Mouse (Mus musculus): ENCODE measurements around the gene Hoxb8.

Gene Hoxb8

DNA sequence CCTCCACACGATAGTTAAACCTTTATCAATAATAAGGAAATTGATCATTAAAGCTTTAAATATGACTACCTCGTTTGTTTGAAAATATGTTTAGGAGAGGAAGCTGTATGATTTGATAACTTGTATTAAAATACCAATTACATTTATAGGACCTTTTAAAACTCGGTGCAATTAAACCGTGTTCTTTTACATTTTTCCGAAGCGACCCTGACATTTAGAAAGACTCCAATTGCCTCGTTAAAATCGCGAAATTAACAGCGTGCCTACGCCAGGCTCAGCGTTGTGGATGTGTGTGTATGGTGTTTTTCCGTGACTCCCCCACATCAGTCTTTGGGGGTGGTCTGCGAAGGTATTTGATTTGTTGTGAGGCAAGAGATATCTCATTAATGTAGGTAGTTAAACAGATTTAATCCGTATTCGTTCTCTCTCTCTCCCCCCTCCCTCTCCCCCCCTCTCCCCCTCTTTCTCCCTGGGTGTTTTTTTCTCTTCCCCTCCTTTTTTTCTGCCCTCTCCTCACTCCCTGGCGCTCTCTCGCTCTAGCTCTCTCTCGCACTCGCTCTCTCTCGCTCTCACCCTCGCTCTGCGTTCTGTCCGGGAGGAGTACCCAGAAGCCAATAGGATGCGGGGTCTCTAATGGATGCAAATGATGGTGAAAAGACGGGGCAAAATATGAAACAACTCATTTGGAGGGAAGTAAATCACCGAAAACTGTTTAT, at the start of gene Hoxb8:
TSS of gene Hoxb8 (plus strand) at position 51 of the 716 bp plus-strand sequence.
- ATAC-seq (ENCODE audit: insufficient number of reproducible peaks, low FRiP score, low TSS enrichment): no peak

DNA sequence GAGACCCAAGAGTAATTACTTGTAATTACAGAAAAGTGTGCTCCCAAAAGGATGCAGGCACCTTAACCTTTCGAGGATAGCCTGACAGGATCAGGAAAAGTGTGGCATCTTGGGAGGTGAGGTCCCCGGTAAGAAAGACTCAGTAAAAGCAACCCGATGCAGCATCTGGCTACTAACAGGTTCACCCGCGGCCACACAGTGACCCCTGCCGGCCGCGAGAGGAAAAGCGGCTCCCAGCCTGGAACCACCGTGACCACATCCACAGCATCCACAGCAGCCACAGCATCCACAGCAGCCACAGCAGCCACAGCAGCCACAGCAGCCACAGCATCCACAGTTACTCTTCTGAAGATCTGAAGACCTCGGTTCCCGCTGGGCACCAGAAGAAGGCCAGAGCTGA, 46.8 kb upstream of the Hoxb8 start:
- no peak for ATAC-seq (ENCODE audit: insufficient number of reproducible peaks, low FRiP score, low TSS enrichment)

DNA sequence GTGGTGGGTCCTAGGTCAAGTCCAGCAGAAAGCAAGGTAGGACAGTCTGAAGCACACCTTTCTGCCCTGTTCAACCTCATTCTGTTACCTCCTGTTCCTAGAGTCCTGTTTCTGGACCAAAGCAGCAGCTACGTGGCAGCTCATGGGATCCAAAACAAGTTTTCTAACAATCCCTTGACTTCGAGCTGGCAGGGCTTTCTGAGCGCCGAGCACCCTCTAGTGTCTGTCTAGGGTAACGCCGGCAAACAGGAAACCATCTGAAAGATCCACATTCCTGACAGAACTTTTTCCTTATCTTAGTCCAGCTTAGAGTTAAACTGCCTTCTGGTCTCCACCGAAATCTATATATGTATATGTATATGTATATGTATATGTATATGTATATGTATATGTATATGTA, 41.5 kb upstream of the Hoxb8 start:
- ATAC-seq (ENCODE audit: insufficient number of reproducible peaks, low FRiP score, low TSS enrichment): no peak

DNA sequence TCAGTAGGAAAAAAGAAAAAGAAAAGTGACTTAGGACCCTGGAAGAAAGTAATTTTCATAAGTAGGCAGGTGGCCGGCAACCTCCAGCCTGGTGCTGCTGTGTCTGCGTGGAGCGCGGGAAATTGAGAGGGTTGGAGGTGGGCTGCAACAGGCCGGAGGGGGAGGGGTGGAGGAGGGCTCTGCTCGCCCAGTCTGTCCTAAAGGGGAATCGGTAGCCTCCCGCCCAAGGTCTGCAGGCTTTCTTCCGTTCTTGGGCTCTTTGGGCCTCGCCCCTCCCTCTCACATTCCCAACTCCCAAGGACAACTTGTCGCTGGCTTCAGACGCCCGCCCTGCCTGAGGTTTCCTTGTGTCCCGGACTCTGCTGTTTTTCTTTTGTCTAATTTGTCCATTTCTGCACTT, 30.8 kb upstream of the Hoxb8 start:
- ATAC-seq (ENCODE audit: insufficient number of reproducible peaks, low FRiP score, low TSS enrichment): no peak

DNA sequence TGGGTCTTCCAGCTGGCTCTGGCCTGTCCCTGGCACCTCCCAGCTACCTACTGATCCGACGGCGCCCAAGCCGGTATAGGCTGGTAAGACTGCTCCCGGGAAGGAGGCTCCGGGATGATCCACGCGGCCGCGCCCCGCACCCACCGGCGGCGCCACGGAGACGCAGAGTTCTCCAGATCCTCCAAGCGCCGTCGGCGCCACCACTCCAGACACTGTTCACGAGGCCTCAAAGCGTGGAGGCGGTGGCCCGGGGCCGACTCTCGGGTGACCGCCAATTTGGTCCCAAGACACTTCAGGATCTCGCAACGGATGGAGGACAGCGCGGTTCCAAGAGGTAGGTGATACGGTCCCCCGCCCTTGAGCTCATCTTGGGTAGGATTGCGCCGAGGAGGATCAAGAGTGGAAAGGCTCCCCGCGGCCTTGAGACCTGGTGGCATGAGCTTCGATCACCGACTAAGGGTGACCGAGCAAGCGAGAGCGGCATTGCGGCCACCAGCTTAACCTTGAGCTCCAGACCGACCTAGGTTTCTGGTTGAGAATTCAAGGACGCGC, 30.1 kb upstream of the Hoxb8 start:
- ATAC-seq (ENCODE audit: insufficient number of reproducible peaks, low FRiP score, low TSS enrichment): no peak

DNA sequence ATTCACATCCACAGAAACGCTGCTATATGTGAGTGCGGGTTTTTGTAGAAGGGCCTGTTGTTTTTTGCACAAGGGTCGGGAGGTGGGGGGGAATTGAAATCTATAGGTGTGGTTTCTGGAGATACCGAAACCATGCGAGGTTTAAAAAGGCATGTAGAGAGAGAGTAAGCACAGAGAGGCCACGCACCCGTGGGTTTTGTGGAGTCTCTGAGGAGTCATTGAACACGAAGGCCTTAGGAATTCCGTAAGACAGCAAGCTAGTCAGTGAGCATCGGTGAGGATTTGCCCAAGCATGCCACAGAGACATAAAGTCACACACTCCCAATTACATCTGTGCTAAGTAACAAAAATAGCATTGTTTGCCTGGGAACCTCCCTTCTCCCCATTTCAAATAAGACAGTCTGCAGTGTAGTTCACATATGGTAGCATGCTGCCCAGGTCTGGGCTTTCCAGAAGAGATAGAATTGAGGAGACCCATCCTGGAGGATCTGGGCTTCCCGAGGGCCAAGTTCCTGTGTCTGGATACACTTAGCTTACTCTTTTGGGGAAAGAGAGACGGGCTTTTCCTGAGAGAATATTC, 29.1 kb upstream of the Hoxb8 start:
- ATAC-seq (ENCODE audit: insufficient number of reproducible peaks, low FRiP score, low TSS enrichment): no peak

DNA sequence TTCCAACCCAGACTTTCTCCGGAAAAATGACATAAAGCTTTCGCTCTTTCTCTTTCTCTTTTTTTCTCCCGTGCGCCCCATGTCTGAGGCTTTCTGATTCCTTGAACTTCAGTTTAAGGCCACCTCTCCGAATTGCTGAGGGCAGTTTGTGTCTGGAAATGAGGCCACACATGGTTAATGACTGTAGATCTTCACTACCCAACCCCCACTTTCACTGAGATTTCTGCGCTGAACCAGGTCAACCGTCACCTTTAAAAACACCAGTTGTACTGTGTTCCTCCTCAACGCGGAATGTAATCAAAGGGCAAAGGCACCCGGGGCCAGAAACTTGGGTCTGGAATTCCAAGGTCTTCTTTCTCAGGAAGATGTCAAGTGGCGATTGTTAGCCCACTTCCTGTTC, 27.5 kb upstream of the Hoxb8 start:
- no peak for ATAC-seq (ENCODE audit: insufficient number of reproducible peaks, low FRiP score, low TSS enrichment)

DNA sequence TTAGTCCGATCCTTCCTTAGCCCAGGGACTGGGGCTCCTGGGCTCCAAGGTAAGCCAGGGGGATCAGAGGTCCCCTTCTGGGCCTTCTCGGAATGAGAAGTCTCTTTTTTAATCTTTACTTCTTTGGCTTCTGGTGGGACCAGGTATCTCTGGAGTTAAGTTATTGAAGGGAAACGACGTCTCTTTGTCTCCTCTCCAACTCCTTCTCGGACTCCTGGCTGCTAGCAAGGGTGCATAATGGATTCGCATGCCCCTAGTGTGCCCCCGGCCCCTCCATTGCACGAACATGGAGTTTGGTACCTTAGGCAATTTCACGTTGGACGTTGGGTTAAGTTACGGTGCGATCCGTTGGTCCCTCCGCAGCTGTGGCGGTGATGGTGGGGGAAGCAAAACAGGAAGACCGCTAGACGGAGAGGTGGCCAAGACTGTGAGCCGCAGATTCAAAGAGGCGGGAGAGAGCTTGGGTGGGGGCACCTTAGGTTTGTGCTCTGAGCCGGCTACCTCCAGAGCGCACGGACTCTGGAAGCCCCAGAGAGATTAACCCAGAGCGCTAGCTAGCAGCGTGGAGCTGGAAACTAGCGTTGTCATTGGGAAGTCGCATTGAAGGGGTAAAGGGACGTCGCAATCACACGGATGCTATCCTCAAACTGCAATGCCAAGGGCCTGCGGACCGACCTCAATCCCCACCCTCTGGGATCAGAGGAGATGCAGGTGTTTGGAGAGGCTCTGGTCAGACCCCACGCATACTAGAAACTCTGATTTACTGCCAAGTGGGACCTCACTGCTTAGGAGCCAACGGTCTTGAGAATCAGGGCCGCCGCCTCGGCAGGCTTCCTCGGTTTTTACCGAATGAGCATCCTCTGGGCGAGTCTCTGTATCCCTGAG, 26.4 kb upstream of the Hoxb8 start:
- ATAC-seq (ENCODE audit: insufficient number of reproducible peaks, low FRiP score, low TSS enrichment): no peak

DNA sequence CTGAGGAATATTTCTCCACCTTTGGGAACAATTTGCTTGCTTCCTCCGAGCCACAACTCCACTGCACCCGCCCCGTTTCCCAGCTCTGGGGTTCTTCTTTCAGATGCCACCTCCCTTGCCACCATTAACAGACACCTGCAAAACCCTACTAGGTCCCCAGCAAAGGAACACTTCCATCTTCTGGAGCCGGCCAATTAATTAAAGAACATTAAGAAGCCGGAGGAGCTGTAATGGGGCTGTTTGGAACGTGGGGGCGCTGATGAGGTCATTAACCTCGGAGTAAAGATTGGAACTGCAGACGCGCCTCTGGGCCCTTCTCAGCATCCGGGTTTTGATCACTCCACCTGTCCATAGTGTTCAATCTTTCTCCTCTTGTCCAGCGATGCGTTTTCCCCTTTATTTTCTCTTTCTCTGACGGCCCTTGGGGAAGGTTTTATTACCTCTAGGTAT, 25.7 kb upstream of the Hoxb8 start:
- ATAC-seq (ENCODE audit: insufficient number of reproducible peaks, low FRiP score, low TSS enrichment): no peak

DNA sequence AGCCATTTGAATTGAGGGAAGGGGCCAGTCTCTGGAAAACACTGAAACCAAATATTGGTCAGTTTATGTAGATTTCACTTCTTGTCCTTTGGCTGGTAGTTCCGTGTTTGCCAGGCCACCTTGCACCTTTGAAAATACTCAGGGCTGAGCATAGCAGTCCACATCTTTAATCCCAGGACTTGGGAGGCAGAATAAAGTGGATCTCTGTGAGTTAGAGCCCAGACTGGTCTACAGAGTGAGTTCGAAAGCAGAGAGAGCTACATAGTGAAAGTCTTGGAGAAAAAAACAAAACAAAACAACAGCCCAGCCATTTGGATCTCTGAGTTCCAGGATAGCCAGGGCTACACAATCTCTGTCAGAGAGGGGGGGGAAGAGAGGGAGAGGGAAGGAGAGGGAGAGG, 24.6 kb upstream of the Hoxb8 start:
- no peak for ATAC-seq (ENCODE audit: insufficient number of reproducible peaks, low FRiP score, low TSS enrichment)

DNA sequence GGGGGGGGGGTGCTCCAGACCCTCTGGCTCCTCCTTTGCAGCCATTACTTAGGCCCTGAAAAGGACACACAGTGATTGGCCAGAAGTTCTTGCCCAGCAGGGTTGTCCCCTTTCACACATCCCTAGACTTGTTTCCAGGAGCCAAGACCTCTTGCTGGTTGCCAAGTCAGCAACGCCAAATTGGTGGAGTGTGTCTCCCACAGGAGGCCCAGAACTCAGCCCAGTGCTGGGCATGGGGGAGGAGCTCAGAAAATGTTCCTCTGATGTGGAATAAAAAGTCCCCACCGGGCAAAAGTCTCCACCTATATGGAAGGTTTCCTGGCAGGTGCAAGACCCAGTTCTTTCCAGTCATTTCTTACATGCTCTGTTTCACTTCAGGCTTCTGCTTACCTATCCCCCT, 22.7 kb upstream of the Hoxb8 start:
- ATAC-seq (ENCODE audit: insufficient number of reproducible peaks, low FRiP score, low TSS enrichment): no peak

DNA sequence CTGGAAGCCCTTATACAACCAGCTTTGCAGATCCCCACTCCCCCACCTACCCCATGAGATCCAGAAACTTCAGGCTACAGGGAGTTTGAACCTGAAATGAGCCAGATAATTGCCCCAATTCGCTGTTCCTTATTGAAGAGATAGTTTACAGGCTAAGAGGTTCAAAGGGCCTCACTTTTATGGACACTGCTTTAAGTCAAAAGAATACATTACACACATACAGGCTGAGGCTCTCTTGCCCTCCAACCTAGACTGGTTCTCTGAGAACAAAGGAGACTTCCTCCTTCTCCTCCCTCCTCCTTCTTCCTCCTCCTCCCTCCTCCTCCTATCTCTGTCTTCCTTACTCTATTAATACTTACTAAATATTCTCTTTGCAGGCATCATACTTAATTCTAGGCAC, 22.2 kb upstream of the Hoxb8 start:
- ATAC-seq (ENCODE audit: insufficient number of reproducible peaks, low FRiP score, low TSS enrichment): no peak

DNA sequence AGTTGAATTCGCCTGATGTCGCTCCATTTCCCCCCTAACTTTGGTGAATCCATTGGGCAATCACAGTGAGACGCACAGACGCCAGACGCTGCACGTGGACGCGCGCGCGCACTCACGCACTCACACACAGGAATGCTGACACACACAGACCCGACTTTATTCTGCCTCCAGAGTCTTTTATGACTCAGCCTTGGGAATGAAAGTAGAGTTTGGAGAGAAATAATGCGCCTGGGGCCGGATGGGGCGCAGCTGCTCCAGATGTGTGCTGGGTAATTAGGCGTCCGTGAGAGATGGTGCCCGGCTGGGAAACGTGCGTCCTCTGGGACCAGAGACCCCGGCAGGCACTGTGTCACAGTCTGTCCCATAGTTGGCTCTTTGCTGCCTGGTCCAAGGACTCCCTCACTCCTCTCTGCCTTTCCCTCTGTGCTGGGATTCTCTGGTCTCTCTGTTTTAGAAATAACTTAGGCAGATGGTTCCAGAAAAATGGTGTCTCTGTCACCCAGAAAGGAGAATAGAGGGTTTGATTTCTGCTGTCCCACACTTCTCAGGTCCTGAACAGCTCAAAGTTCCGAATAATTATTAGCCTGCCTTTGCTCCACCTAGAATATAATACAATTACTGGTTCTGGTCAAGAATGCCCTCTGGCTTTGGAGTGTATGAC, 21.3 kb upstream of the Hoxb8 start:
- no peak for ATAC-seq (ENCODE audit: insufficient number of reproducible peaks, low FRiP score, low TSS enrichment)

DNA sequence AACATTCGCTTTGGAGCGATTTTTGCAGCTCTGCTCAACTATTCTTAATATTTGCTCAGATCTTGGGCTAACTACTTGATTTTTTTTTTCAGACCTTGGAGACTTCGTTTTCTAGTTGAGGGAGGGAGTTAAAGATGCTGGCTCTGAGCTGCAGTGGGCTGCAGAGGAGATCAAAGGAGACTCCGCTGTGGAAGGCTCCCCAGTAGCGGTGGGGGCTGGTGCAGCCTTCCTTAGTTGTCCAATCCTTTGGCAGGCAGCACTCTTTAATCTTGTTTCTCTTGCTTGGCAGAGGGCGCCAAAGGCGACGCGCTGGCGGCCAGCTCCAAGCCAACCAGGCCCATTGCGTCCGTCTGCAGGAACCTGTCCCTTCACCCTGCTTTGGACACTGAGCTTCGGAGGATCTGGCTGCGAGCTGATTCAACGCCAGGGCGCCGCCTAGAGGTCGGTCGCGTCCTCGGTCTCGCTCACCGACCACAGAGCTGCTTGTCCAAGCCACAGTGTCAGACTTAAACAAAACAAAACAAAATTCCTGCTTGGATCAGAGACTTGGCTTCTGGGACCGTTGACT, 20.3 kb upstream of the Hoxb8 start:
- ATAC-seq (ENCODE audit: insufficient number of reproducible peaks, low FRiP score, low TSS enrichment): no peak

DNA sequence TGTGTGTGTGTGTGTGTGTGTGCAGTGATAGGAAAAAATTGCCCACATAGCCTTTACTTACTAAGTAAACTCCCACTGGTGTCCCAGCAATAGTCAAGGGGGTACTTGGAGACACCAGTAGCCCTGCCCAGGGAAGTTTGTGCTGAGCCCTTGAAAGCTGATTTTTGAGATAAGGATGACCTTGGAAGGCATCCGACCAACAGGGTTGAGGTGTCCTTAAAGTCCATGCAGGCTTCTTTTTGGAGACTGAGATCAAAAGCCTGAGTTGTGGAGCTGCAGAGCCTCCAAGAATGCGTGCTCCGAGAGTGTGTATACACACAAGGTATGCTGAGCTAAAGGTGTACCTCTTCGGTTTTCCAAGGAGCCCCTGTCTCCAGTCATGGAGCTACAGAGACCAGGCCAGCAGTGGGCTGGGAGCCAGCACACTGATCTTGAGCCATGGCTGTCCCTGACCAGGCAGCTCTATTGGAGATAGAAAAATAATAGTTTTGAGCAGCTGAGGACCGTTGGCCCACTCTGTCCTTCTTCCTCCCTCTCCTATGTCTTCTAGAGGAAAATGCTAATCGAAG, 19.4 kb upstream of the Hoxb8 start:
- ATAC-seq (ENCODE audit: insufficient number of reproducible peaks, low FRiP score, low TSS enrichment): no peak

DNA sequence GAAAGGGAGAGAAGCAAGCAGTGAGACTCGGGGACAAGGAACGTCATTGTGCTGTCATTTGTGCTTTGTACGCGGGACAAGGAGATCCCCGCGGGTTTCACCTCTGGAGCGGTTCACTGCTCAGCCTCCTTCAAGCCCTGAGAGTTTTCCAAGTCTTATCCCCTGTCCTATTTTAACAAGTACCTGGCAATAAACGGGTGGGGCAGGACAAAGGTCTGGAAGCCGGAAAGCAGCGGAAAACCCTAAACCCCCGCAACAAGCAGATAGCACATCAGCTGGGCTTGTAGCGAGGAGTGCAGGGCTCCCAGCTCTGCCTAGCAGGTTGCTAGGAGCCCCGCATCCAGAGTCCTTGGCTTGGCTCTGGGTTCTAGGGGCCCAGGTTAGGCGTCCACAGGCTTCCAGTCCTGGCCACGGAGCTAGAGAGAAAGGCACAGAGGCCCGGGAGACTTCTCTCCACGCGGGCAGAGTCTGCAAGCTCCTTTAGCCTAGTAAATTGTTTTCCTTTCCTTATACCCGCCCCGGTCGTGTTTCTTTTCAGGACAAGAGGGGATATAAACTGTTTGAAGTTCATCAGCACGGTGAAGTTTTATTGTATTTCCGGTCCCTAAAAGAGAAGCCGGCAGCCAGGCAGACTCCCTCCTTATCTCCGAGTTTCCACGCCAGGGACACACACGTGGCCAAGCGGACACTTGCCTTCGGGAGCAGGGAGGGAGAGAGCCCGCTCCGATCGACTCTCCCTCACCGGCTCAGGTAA, 17.9 kb upstream of the Hoxb8 start:
- ATAC-seq (ENCODE audit: insufficient number of reproducible peaks, low FRiP score, low TSS enrichment): no peak

DNA sequence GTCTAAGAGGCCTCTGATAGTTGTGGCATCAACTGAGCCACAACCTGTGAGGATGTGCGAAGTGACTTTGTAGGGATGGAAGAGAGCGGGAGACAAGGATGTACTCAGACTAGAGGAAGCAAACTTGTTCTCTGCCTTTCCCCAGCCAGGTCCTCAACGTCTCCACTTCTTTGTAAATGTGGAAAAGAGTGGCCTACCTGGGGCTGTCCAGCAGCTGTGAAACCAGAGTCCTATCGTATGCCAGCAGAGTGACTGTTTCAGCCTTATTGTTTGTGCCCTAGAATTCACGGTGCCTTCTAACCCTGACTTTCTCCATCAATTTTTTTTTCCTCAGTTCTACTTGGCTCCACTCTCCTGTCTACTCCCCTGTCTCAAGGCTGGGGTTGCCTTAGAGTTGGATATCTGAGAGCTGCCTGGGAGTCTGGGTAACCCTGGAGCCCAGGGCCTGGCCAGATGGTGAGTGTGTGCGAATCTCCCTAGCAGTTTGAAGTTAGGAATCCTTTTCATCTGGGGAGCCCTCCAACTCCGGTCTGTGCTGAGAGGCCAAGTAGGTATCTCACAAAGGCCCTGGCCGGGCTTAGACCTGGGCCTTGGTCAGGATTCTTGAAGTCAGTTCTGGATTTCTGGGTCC, 17.2 kb upstream of the Hoxb8 start:
- no peak for ATAC-seq (ENCODE audit: insufficient number of reproducible peaks, low FRiP score, low TSS enrichment)

DNA sequence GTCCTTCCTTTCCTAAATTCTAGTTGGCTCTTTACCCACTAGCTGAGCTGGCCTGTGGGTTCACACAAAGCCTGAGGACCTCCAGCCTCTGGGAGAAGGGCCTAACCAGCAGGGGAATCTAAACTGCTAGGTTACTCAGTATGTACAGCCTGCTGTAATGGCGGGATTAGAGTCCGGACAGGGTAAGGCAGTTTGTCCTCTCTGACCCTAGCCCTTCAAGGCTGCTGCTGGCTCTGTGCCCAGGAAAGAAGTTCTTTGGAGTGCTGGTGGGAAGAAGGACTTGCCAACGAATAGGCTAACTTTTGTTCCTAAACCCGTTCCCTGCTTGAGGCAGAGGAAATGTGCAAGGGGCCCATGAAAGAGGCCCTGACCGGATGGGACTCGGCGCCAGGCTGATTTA, 15.8 kb upstream of the Hoxb8 start:
- ATAC-seq (ENCODE audit: insufficient number of reproducible peaks, low FRiP score, low TSS enrichment): no peak
